Mouse (Mus musculus): ENCODE results near the gene Ddc. TPM values are rescaled to one million over a fixed set of nuclear protein-coding genes. Genes with fewer than 3 reads are reported as not detected.

The Ddc gene
- polyA plus RNA-seq, 1 experiment from 2014 or later = 13.4 TPM

DNA sequence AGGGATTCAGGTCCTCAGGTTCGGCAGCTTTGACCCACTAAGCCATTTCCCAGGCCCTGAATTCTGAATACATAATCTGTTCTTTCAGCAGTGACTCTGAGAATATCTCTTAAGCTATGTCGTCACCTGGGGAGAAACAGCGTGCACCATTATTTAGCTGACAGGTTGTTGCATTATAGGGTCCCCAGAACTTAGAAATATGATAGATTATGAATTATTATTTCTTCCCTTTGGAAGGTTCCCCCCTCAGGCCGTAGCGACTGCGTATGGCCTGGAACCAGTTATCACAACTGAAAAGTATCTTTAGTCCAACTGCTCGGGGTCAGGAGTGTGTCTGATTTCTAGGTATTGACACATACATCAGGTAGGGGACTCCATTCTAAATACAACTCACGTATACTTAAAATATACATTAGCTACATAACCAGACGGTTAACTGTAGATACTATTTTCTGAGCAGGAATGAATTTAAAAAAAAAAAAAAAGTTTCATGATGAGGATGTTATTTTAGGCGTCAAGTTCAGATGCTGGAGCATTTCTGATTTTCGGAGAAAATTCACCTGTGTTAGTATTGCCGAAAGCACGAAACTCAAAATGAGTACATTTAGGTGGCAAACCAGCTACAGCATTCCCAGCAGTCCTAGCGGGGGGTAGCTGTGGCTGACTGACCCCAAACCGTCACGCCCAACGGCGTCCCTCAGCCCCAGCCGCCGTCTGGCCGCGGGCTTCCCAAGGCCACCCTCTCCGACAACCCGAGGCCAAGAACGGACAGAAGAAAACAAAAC, 89.7 kb downstream of the Ddc start:
- DNase-seq (peak; percentile 21), ATAC-seq (ENCODE audit: insufficient read depth) (peak; percentile 83)
- peak overlapping the region; percentile 85 for H3K9ac ChIP-seq
- H3K9me3 ChIP-seq (ENCODE audit: low read depth, low read length) = no peaks in the 10 kb centered on the region
- 6% methylated on average over 25 of the region's 25 CpGs for WGBS
- H3K4me3 ChIP-seq (ENCODE audit: low read depth, low read length) = peak overlapping the region; percentile 72
- H3K36me3 ChIP-seq (ENCODE audit: insufficient read depth) = peaks cover 32% of the 10 kb centered on the region
- H3K27ac ChIP-seq (ENCODE audit: low read depth) = peak overlapping the region; percentile 100
- no peak; the same call in 1 of the 2 replicates for TF ChIP-seq CTCF (IDR thresholded peaks at IDR 0.05; ENCODE audit: low read depth)
- peak overlapping the region; percentile 72 for H3K4me2 ChIP-seq
- peaks cover 6% of the 10 kb centered on the region; the same call in 1 of the 2 replicates for H3K4me1 ChIP-seq (ENCODE audit: insufficient read depth)
- H3K27me3 ChIP-seq (ENCODE audit: insufficient read depth, low read length) = no peaks in the 10 kb centered on the region

DNA sequence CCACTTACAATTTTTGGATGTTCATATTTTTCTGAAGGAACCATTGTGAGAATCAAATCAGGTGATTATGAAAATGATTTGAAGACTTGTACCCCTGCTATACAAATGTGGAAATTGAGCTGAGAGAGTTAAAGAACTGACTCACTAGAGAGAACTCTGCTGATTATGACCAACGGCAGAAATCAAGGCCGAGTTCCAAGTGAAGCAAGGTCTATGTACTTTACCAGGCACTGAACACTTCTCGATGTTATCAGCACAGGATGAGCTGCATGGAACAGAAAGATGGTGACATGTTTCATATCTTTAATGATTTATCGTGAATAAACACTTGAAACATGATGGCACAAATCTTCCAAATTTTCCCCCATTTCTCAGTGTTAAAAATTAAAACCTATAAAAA, 92.0 kb downstream of the Ddc start:
- Histone ChIP-seq H3K4me3 (ENCODE audit: low read depth, low read length) (no peak overlapping the region), H3K36me3 (ENCODE audit: insufficient read depth) (peaks cover 53% of the 10 kb centered on the region)
- no peak for DNase-seq

DNA sequence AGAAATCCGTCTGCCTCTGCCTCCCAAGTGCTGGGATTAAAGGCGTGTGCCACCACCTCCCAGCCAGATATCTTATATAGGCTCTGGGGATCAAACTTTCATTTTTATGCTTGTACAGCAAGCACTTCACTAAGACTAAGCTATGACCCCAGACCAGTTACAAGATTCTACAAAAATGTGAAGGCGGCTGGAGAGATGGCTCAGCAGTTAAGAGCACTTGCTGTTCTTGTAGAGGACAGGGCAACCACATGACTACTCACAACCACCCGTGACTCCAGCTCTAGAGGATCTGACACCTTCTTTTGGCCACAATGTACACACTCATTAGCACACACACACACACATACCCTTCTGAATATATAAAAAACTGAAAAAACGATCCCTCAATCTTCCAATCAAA, 93.5 kb downstream of the Ddc start:
- no peaks in the 10 kb centered on the region for H3K27me3 ChIP-seq (ENCODE audit: insufficient read depth, low read length)
- no peak overlapping the region for H3K4me2 ChIP-seq
- ATAC-seq (ENCODE audit: insufficient read depth) (no peak), DNase-seq (no peak)
- H3K27ac ChIP-seq (ENCODE audit: low read depth) = no peak overlapping the region
- H3K4me1 ChIP-seq (ENCODE audit: insufficient read depth) = peaks cover under 1% of the 10 kb centered on the region; the same call in 1 of the 2 replicates
- no peaks in the 10 kb centered on the region for H3K9me3 ChIP-seq (ENCODE audit: low read depth, low read length)
- no peak for TF ChIP-seq CTCF (IDR thresholded peaks at IDR 0.05; ENCODE audit: low read depth)
- no peak overlapping the region for H3K4me3 ChIP-seq (ENCODE audit: low read depth, low read length)
- no peak overlapping the region for H3K9ac ChIP-seq
- H3K36me3 ChIP-seq (ENCODE audit: insufficient read depth) = peaks cover 65% of the 10 kb centered on the region
- 71% methylated on average over 5 of the region's 5 CpGs for WGBS

More for the DNA sequence above, 92.0 kb downstream of the Ddc start:
- Histone ChIP-seq H3K9ac (no peak overlapping the region), H3K4me2 (no peak overlapping the region), H3K9me3 (ENCODE audit: low read depth, low read length) (no peaks in the 10 kb centered on the region), H3K27ac (ENCODE audit: low read depth) (no peak overlapping the region), H3K4me1 (ENCODE audit: insufficient read depth) (peaks cover 6% of the 10 kb centered on the region; the same call in 1 of the 2 replicates), H3K27me3 (ENCODE audit: insufficient read depth, low read length) (no peaks in the 10 kb centered on the region)
- TF ChIP-seq CTCF (IDR thresholded peaks at IDR 0.05; ENCODE audit: low read depth) = no peak
- no peak for ATAC-seq (ENCODE audit: insufficient read depth)
- 78% methylated on average over 4 of the region's 4 CpGs for WGBS

DNA sequence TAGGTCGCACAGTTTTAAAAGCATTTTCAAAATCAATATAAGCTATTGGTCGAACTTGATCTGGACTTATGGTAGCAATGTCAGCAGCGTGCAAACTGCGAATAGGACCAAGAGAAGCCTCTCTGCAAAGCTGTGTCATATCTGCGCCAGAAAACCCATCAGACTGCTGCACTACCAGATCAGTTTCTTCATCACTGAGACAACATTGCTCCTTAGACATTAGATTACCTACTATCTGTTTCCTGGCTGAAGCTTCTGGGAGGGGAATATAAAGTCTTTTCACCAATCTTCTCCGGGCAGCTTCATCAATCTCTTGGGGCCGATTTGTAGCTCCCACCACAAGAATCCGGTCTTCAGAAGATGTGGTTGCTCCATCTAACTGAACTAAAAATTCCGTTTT, 96.9 kb downstream of the Ddc start:
- H3K4me2 ChIP-seq = no peak overlapping the region
- peaks cover 88% of the 10 kb centered on the region for H3K36me3 ChIP-seq (ENCODE audit: insufficient read depth)
- 89% methylated on average over 9 of the region's 9 CpGs for WGBS
- H3K27ac ChIP-seq (ENCODE audit: low read depth) = no peak overlapping the region
- H3K9me3 ChIP-seq (ENCODE audit: low read depth, low read length) = no peaks in the 10 kb centered on the region
- no peak overlapping the region for H3K4me3 ChIP-seq (ENCODE audit: low read depth, low read length)
- no peaks in the 10 kb centered on the region for H3K27me3 ChIP-seq (ENCODE audit: insufficient read depth, low read length)
- no peaks in the 10 kb centered on the region for H3K4me1 ChIP-seq (ENCODE audit: insufficient read depth)
- no peak for ATAC-seq (ENCODE audit: insufficient read depth)
- no peak for DNase-seq
- no peak for TF ChIP-seq CTCF (IDR thresholded peaks at IDR 0.05; ENCODE audit: low read depth)
- H3K9ac ChIP-seq = no peak overlapping the region

- H3K36me3 ChIP-seq (ENCODE audit: insufficient read depth) = peaks cover 80% of the 10 kb centered on the region
- 95% methylated on average over 3 of the region's 3 CpGs for WGBS
- H3K27me3 ChIP-seq (ENCODE audit: insufficient read depth, low read length) = no peaks in the 10 kb centered on the region
- DNase-seq (no peak), ATAC-seq (ENCODE audit: insufficient read depth) (no peak)
- H3K4me1 ChIP-seq (ENCODE audit: insufficient read depth) = no peaks in the 10 kb centered on the region
- TF ChIP-seq CTCF (IDR thresholded peaks at IDR 0.05; ENCODE audit: low read depth) = no peak
- no peak overlapping the region for H3K9ac ChIP-seq
- H3K9me3 ChIP-seq (ENCODE audit: low read depth, low read length) = no peaks in the 10 kb centered on the region
- no peak overlapping the region for H3K27ac ChIP-seq (ENCODE audit: low read depth)
- no peak overlapping the region for H3K4me2 ChIP-seq
- H3K4me3 ChIP-seq (ENCODE audit: low read depth, low read length) = no peak overlapping the region
Measured at GRCm38 (mm10) chr11:11800304-11800703, 97.6 kb downstream of the Ddc start.

DNA sequence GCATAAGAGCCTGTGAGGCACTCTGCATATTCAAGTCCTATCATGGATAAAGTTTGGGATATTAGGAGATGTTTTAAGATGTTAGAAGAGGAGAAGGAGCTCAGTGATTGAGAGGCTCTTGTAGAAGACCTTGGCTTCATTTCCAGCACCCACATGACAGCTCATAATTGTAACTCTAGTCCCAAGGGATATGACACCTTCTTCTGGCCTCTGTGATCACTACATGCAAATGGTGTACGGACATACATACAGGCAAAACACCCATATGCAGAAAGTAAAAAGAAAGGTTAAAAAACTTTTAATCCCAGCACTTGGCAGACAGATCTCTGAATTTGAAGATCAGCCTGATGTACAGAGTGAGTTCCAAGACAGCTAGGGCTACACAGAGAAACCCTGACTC, 99.3 kb downstream of the Ddc start:
- Histone ChIP-seq H3K4me3 (ENCODE audit: low read depth, low read length) (no peak overlapping the region), H3K4me2 (no peak overlapping the region), H3K9me3 (ENCODE audit: low read depth, low read length) (no peaks in the 10 kb centered on the region), H3K9ac (no peak overlapping the region), H3K27ac (ENCODE audit: low read depth) (no peak overlapping the region), H3K4me1 (ENCODE audit: insufficient read depth) (no peaks in the 10 kb centered on the region), H3K27me3 (ENCODE audit: insufficient read depth, low read length) (no peaks in the 10 kb centered on the region), H3K36me3 (ENCODE audit: insufficient read depth) (peaks cover 65% of the 10 kb centered on the region)
- TF ChIP-seq CTCF (IDR thresholded peaks at IDR 0.05; ENCODE audit: low read depth) = no peak
- no peak for ATAC-seq (ENCODE audit: insufficient read depth)
- DNase-seq = no peak
- 96% methylated on average over 1 of the region's 1 CpGs for WGBS

DNA sequence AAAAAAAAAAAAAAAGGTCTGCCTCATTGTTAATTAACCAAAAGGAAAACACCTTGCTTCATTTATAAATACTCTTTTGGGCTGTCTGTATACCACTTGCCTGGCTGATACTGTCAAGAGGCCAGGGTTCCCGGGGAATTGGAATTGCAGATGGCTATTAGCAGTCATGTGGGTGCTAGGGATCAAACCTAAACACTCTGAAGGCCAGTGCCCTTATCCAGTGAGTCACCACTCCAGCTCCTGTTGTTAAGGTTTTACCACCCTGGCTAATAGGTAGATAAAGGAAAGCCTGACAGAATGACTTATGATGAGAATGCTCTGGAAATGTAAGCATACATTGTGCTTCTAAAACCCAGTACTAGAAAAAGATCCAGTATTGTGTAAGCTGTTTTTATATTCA, 103.3 kb downstream of the Ddc start:
- DNase-seq (no peak), ATAC-seq (ENCODE audit: insufficient read depth) (no peak)
- 64% methylated on average over 1 of the region's 1 CpGs for WGBS
- H3K27me3 ChIP-seq (ENCODE audit: insufficient read depth, low read length) = no peaks in the 10 kb centered on the region
- H3K4me1 ChIP-seq (ENCODE audit: insufficient read depth) = no peaks in the 10 kb centered on the region
- H3K4me3 ChIP-seq (ENCODE audit: low read depth, low read length) = no peak overlapping the region
- no peak overlapping the region for H3K4me2 ChIP-seq
- no peaks in the 10 kb centered on the region for H3K9me3 ChIP-seq (ENCODE audit: low read depth, low read length)
- TF ChIP-seq CTCF (IDR thresholded peaks at IDR 0.05; ENCODE audit: low read depth) = no peak
- H3K9ac ChIP-seq = no peak overlapping the region
- no peak overlapping the region for H3K27ac ChIP-seq (ENCODE audit: low read depth)
- peaks cover 30% of the 10 kb centered on the region for H3K36me3 ChIP-seq (ENCODE audit: insufficient read depth)
